ENCODE assay signal across 7 mouse cellular contexts in genomic region chr3:100921825-100922505, GRCm38 (mm10). TPM values are rescaled to one million over a fixed set of nuclear protein-coding genes. Genes with fewer than 3 reads are reported as not detected.
A peak's percentile ranks its signal among the peaks of the same experiment; 100 is the strongest.
DNase-seq lines count a peak whose midpoint lies in the region; ATAC-seq lines count a peak whose summit lies in the region.

Gene Trim45 (plus strand): TSS chr3:100922202.

- no peaks in the 10 kb centered on the region for H3K27me3 ChIP-seq in embryonic facial prominence, embryonic 11.5 days (ENCODE audit: control insufficient read depth, insufficient read depth, low read length)
- no peaks in the 10 kb centered on the region for H3K27me3 ChIP-seq in limb, embryonic 10.5 days (ENCODE audit: low read depth, poor library complexity, severe bottlenecking)
- H3K27me3 ChIP-seq in midbrain, embryonic 13.5 days, result no peaks in the 10 kb centered on the region

- H3K4me1 ChIP-seq in embryonic facial prominence, embryonic 11.5 days (ENCODE audit: control insufficient read depth, insufficient read depth, low read length), result peaks cover 3% of the 10 kb centered on the region; the same call in 1 of the 2 replicates
- peaks cover 52% of the 10 kb centered on the region for H3K4me1 ChIP-seq in limb, embryonic 10.5 days
- H3K4me1 ChIP-seq in midbrain, embryonic 13.5 days (replicated peaks), result peaks cover 50% of the 10 kb centered on the region

- WGBS in embryonic facial prominence, embryonic 11.5 days, result 0% methylated on average over 39 of the region's 39 CpGs
- WGBS in limb, embryonic 10.5 days, result under 1% methylated on average over 39 of the region's 39 CpGs
- 0% methylated on average over 39 of the region's 39 CpGs for WGBS in midbrain, embryonic 13.5 days

- peak; percentile 99 for ATAC-seq in embryonic facial prominence, embryonic 11.5 days (replicated peaks; ENCODE audit: insufficient number of reproducible peaks, low FRiP score, low TSS enrichment, low read depth)
- ATAC-seq in granulocyte monocyte progenitor cell, adult 5-6 weeks (replicated peaks; ENCODE audit: poor library complexity, severe bottlenecking), result peak; percentile 81
- ATAC-seq in midbrain, embryonic 13.5 days, result peak; percentile 99

- no peaks in the 10 kb centered on the region for H3K36me3 ChIP-seq in embryonic facial prominence, embryonic 11.5 days (replicated peaks; ENCODE audit: control insufficient read depth, insufficient read depth, low read depth, low read length)
- peaks cover 12% of the 10 kb centered on the region for H3K36me3 ChIP-seq in limb, embryonic 10.5 days
- peaks cover 16% of the 10 kb centered on the region; the same call in 1 of the 2 replicates for H3K36me3 ChIP-seq in midbrain, embryonic 13.5 days

- H3K4me3 ChIP-seq in embryonic facial prominence, embryonic 11.5 days (ENCODE audit: low read depth, low read length), result peak within 1 kb of the TSS; percentile 60
- H3K4me3 ChIP-seq in limb, embryonic 10.5 days, result peak within 1 kb of the TSS; percentile 68
- H3K4me3 ChIP-seq in midbrain, embryonic 13.5 days (replicated peaks), result peak within 1 kb of the TSS; percentile 55

- peak within 1 kb of the TSS; percentile 65 for H3K4me2 ChIP-seq in embryonic facial prominence, embryonic 11.5 days (ENCODE audit: low read depth, low read length)
- H3K4me2 ChIP-seq in midbrain, embryonic 13.5 days (replicated peaks), result peak within 1 kb of the TSS; percentile 70

- H3K27ac ChIP-seq in embryonic facial prominence, embryonic 11.5 days (replicated peaks; ENCODE audit: low read depth, low read length), result peak within 1 kb of the TSS; percentile 47; the same call in 1 of the 2 replicates
- peak within 1 kb of the TSS; percentile 92 for H3K27ac ChIP-seq in limb, embryonic 10.5 days
- H3K27ac ChIP-seq in midbrain, embryonic 13.5 days, result peak within 1 kb of the TSS; percentile 80

- peak within 1 kb of the TSS; percentile 69 for H3K9ac ChIP-seq in embryonic facial prominence, embryonic 11.5 days (replicated peaks; ENCODE audit: low read length)
- H3K9ac ChIP-seq in midbrain, embryonic 13.5 days (replicated peaks), result peak within 1 kb of the TSS; percentile 76

- DNase-seq in adrenal gland, postnatal 14 days, result peak; percentile 99
- peak; percentile 98 for DNase-seq in embryonic facial prominence, embryonic 11.5 days (ENCODE audit: low spot score)
- peak; percentile 100 for DNase-seq in kidney, adult 11 months
- DNase-seq in limb, embryonic 10.5 days (ENCODE audit: low spot score), result peak; percentile 93
- DNase-seq in spleen, adult 12 weeks (ENCODE audit: low spot score), result peak; percentile 91

- H3K9me3 ChIP-seq in embryonic facial prominence, embryonic 11.5 days (replicated peaks; ENCODE audit: control insufficient read depth, low read length), result no peaks in the 10 kb centered on the region
- H3K9me3 ChIP-seq in limb, embryonic 10.5 days (replicated peaks), result no peaks in the 10 kb centered on the region
- no peaks in the 10 kb centered on the region for H3K9me3 ChIP-seq in midbrain, embryonic 13.5 days

RNA-seq across cellular contexts. Expression of gene Trim45, which starts in this region (rescaled TPM):
- 3.0 and 3.5 TPM in 2 replicates for total RNA-seq in adrenal gland, postnatal 14 days (2021)
- polyA plus RNA-seq in embryonic facial prominence, embryonic 11.5 days (2014; fragmentation: Nextera tagmentation; extraction: Ambion mirVana), result 4.3 and 5.2 TPM in 2 replicates
- total RNA-seq in granulocyte monocyte progenitor cell, adult 5-6 weeks (2014; fragmentation: Nextera tagmentation), result 14.6 and 15.7 TPM in 2 replicates
- total RNA-seq in granulocyte monocyte progenitor cell, adult 5-6 weeks (2017), result 26.2 and 29.3 TPM in 2 replicates
- 5.6 and 6.7 TPM in 2 replicates for polyA plus RNA-seq in limb, embryonic 10.5 days (2016; fragmentation: Nextera tagmentation; extraction: Ambion mirVana)
- polyA plus RNA-seq in midbrain, embryonic 13.5 days (2015; fragmentation: Nextera tagmentation; extraction: Ambion mirVana), result 7.9 and 8.3 TPM in 2 replicates

Comparison
In these comparisons a context has a peak if more than half of its experiments do, and no peak if none do; other contexts are left out.
1. Peak in every context shown above with its lines: DNase-seq, ATAC-seq, H3K4me3 ChIP-seq and H3K27ac ChIP-seq.